Mouse (Mus musculus) kidney, adult 2 months (tissue): Measurements from ENCODE around the gene Ldb1.

Experiments used
- CTCF ChIP-seq: fragments of 200-500 bp; conservative IDR thresholded peaks from 2 replicates; pipeline ENCODE4 v1.5.1; 2011; ENCODE audit warnings: low read depth, mild to moderate bottlenecking, control low read depth, low read length, moderate library complexity, mixed read lengths; ENCODE audit not compliant: insufficient read depth, insufficient read length
- POLR2A ChIP-seq: fragments of 200-500 bp; IDR thresholded peaks from one replicate; pipeline ENCODE4 v1.6.1; 2011; ENCODE audit warnings: low read depth, low read length, control low read depth

- TF ChIP-seq CTCF (no peak), POLR2A (no peak)
Observed at GRCm38 (mm10) chr19:46060845-46061244, 15.8 kb upstream of the Ldb1 start.
